Mouse (Mus musculus) forebrain, postnatal 0 days (tissue): ENCODE data around the gene Olfr465-ps1. TPM values are rescaled to one million over a fixed set of nuclear protein-coding genes. Genes with fewer than 3 reads are reported as not detected.

Experiments
- ATAC-seq: fragments of 200-750 bp; cut with Nextera tagmentation; 2 replicates; pipeline ENCODE4 v1.8.0; 2017; ENCODE audit warnings: mild to moderate bottlenecking, moderate library complexity
- DNase-seq: peaks from one replicate; pipeline ENCODE4 v3.0.0-alpha.2; 2015
- H3K27ac ChIP-seq: fragments of 300-500 bp; sonication (generic); 2 replicates; pipeline ENCODE4 v1.5.1; 2014; ENCODE audit warnings: low read depth, mild to moderate bottlenecking, antibody characterized with exemption, low read length, moderate library complexity, mixed read lengths
- H3K27me3 ChIP-seq: fragments of 300-500 bp; sonication (generic); 2 replicates; pipeline ENCODE4 v1.6.1; 2014; ENCODE audit warnings: mild to moderate bottlenecking, low read length, mixed read lengths; ENCODE audit not compliant: insufficient read depth
- H3K36me3 ChIP-seq: fragments of 300-500 bp; sonication (generic); 2 replicates; pipeline ENCODE4 v1.6.1; 2014; ENCODE audit warnings: mild to moderate bottlenecking, moderate library complexity; ENCODE audit not compliant: insufficient read depth
- H3K4me1 ChIP-seq: fragments of 300-500 bp; sonication (generic); 2 replicates; pipeline ENCODE4 v1.6.1; 2014; ENCODE audit warnings: antibody characterized with exemption; ENCODE audit not compliant: insufficient read depth
- H3K4me2 ChIP-seq: fragments of 300-500 bp; sonication (generic); 2 replicates; pipeline ENCODE4 v1.6.1; 2014; ENCODE audit warnings: low read depth, mild to moderate bottlenecking, moderate library complexity
- H3K4me3 ChIP-seq: fragments of 300-500 bp; sonication (generic); 2 replicates; pipeline ENCODE4 v1.5.1; 2014; ENCODE audit warnings: low read depth, low read length, mixed read lengths
- H3K9ac ChIP-seq: fragments of 300-500 bp; sonication (generic); 2 replicates; pipeline ENCODE4 v1.6.1; 2014; ENCODE audit warnings: mild to moderate bottlenecking
- H3K9me3 ChIP-seq: fragments of 300-500 bp; sonication (generic); 2 replicates; pipeline ENCODE4 v1.6.1; 2016; ENCODE audit warnings: low read length
- CTCF ChIP-seq: sonication (generic); IDR thresholded peaks from 2 replicates; pipeline ENCODE4 v1.5.1; 2016; ENCODE audit warnings: antibody characterized with exemption, control low read depth, low read depth
- WGBS: fragments of 180-500 bp; shearing (Covaris S2); extraction: QIAGEN DNeasy Blood & Tissue Kit; methylation state at CpG from one replicate; pipeline ENCODE4 v1.1.7; 2014; 5-methylcytosine and 5-hydroxymethylcytosine counted together
- polyA plus RNA-seq: library from polyadenylated mRNA; unstranded; fragments of >200 nt; fragmentation: Nextera tagmentation; extraction: Ambion mirVana; gene quantifications from 2 replicates; pipeline ENCODE4 v1.2.1, GENCODE M21; 2015
- total RNA-seq: library from RNA; depleted of rRNA; stranded (reverse); fragments of >200 nt; gene quantifications from 2 replicates; pipeline ENCODE4 v1.2.3, GENCODE M21; 2014; rRNA removed

Olfr465-ps1 gene
- total and polyA plus RNA-seq, 2 experiments from 2014 or later = not detected

DNA sequence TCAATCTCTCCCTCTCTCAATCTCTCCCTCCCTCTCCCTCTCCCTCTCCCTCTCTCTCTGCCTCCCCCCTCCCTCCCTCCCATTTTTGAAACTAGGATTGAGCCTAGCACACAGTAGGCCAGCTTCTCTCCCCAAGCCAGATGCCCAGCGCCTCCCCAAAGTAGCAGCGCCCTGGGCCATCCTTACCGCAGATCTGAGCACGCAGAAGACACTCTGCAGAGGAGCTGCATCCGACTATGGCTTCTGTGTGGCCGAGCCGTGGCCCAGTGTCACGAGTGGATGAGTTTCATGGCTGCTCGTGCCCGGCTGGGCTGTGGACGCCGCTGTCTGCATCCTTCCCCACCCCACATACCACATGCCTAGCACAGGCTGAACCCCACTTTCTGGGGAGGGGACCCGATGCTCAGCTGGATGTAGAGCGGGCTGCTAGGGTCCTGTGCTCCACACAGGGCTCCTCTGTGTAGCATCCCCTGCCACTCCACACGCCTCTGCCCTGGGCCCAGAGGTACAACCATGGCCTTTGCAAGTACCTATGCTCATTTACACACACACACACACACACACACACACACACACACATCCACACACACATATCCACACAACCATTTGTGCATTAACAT, 38.7 kb downstream of the Olfr465-ps1 start:
- Histone ChIP-seq H3K27ac (no peak overlapping the region), H3K4me2 (no peak overlapping the region), H3K27me3 (no peaks in the 10 kb centered on the region), H3K9me3 (no peaks in the 10 kb centered on the region), H3K4me3 (no peak overlapping the region), H3K9ac (no peak overlapping the region), H3K4me1 (no peaks in the 10 kb centered on the region), H3K36me3 (no peaks in the 10 kb centered on the region)
- TF ChIP-seq CTCF = no peak
- WGBS = 64% methylated on average over 15 of the region's 15 CpGs
- DNase-seq (no peak), ATAC-seq (peak; percentile 27)

Other genes starting within 250 kb of the Olfr465-ps1 start
- gene Cntnap3, start 234.1 kb upstream of the Olfr465-ps1 start, total RNA-seq = 5.8 and 7.4 TPM in 2 replicates
- gene Cntnap3, start 234.1 kb upstream of the Olfr465-ps1 start, polyA plus RNA-seq = 3.1 and 4.0 TPM in 2 replicates
- gene Spata31, start 220.7 kb upstream of the Olfr465-ps1 start, total RNA-seq = not detected in 2 replicates
- gene Spata31, start 220.7 kb upstream of the Olfr465-ps1 start, polyA plus RNA-seq = not detected in 2 replicates
- not detected in 2 replicates for gene Spata31d1c, start 105.0 kb upstream of the Olfr465-ps1 start, total RNA-seq
- not detected in 2 replicates for gene Spata31d1c, start 105.0 kb upstream of the Olfr465-ps1 start, polyA plus RNA-seq
- not detected in 2 replicates for gene Prss47, start 85.3 kb upstream of the Olfr465-ps1 start, total RNA-seq
- gene Prss47, start 85.3 kb upstream of the Olfr465-ps1 start, polyA plus RNA-seq = not detected in 2 replicates
- 28.2 and 38.0 TPM in 2 replicates for gene Mfsd14b, start 25.1 kb upstream of the Olfr465-ps1 start, total RNA-seq
- 13.7 and 18.4 TPM in 2 replicates for gene Mfsd14b, start 25.1 kb upstream of the Olfr465-ps1 start, polyA plus RNA-seq
- gene Olfr466, start 12.2 kb downstream of the Olfr465-ps1 start, total RNA-seq = not detected in 2 replicates
- not detected in 2 replicates for gene Olfr466, start 12.2 kb downstream of the Olfr465-ps1 start, polyA plus RNA-seq
- 0.43 TPM in 1 of 2 replicates, not detected in the other for gene Nlrp4f, start 67.9 kb downstream of the Olfr465-ps1 start, total RNA-seq
- gene Nlrp4f, start 67.9 kb downstream of the Olfr465-ps1 start, polyA plus RNA-seq = 0.13 and 0.30 TPM in 2 replicates
- not detected in 2 replicates for gene Gm10775, start 121.5 kb downstream of the Olfr465-ps1 start, total RNA-seq
- 0.82 and 1.1 TPM in 2 replicates for gene Gm10775, start 121.5 kb downstream of the Olfr465-ps1 start, polyA plus RNA-seq
- gene Zfp369, start 140.7 kb downstream of the Olfr465-ps1 start, total RNA-seq = 45.3 and 65.3 TPM in 2 replicates
- 6.2 and 9.7 TPM in 2 replicates for gene Zfp369, start 140.7 kb downstream of the Olfr465-ps1 start, polyA plus RNA-seq